ENCODE assay signal across 8 mouse cellular contexts in the genomic region with DNA sequence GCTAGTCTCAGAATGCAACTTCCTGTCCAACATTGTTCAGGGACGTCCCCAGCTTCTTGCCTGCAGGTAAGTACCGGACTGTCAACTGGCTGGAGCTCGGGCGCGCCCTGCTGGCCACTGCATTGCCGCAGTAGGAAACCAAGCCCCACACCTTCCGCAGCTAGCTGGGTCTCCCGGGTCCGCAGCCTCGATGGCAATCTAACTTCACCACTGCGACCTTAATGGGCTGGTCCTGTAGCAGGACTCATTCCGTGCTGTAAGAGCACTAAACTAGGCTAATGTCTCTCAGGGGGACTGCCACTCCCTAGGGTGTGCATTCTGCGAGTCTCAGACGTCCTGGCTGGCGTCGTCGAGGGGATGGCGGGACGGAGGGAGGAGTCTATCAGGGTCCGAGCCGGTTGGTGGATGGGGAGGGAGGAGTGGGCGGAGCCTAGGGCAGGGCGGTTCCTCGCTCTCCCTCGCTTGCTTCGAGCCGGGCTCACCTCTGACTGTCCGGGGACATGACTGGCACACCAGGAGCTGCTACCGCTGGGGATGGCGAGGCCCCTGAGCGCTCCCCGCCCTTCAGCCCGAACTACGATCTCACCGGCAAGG. TPM values are rescaled to one million over a fixed set of nuclear protein-coding genes. Genes with fewer than 3 reads are reported as not detected.
DNase-seq lines count a peak whose midpoint lies in the region; ATAC-seq and TF ChIP-seq lines count a peak whose summit lies in the region.

No protein-coding gene starts in this region.

- no peaks in the 10 kb centered on the region; the same call in 1 of the 2 replicates for H3K4me1 ChIP-seq in intestine, postnatal 0 days (replicated peaks; ENCODE audit: control insufficient read depth, insufficient read depth, low read length)
- peaks cover 34% of the 10 kb centered on the region for H3K4me1 ChIP-seq in liver, embryonic 11.5 days (replicated peaks; ENCODE audit: control insufficient read depth, insufficient read depth, low read length)
- peaks cover 19% of the 10 kb centered on the region for H3K4me1 ChIP-seq in stomach, embryonic 14.5 days (ENCODE audit: control insufficient read depth, insufficient read depth, low read length)

- H3K9me3 ChIP-seq in intestine, postnatal 0 days (ENCODE audit: control insufficient read depth) = no peaks in the 10 kb centered on the region
- no peaks in the 10 kb centered on the region for H3K9me3 ChIP-seq in liver, embryonic 11.5 days (ENCODE audit: control insufficient read depth, low read length)
- H3K9me3 ChIP-seq in stomach, embryonic 14.5 days (ENCODE audit: control insufficient read depth, low read depth, low read length) = no peaks in the 10 kb centered on the region

- intact Hi-C loops in gastrocnemius, postnatal 36 days (cut with DNase I) = loop anchor here (1.0 kb wide), 1 partner anchor 70 kb away; no protein-coding TSS in a partner anchor

- TF ChIP-seq CTCF in intestine, postnatal 0 days (IDR thresholded peaks at IDR 0.05; ENCODE audit: low read depth) = peak; percentile 99

- no peaks in the 10 kb centered on the region for H3K36me3 ChIP-seq in intestine, postnatal 0 days (ENCODE audit: control insufficient read depth, insufficient read depth)
- H3K36me3 ChIP-seq in liver, embryonic 11.5 days (ENCODE audit: control insufficient read depth, insufficient read depth, low read length) = no peaks in the 10 kb centered on the region
- no peaks in the 10 kb centered on the region for H3K36me3 ChIP-seq in stomach, embryonic 14.5 days (ENCODE audit: control insufficient read depth, insufficient read depth, low read length)

- H3K9ac ChIP-seq in intestine, postnatal 0 days (ENCODE audit: low read depth, low read length) = no peak overlapping the region
- peak overlapping the region; percentile 15 for H3K9ac ChIP-seq in liver, embryonic 11.5 days (ENCODE audit: low read depth, low read length)
- H3K9ac ChIP-seq in stomach, embryonic 14.5 days (replicated peaks; ENCODE audit: low read depth, low read length) = 0 out of 2 replicates have a peak overlapping the region, but pooled peaks have one; percentile 3

- WGBS in intestine, postnatal 0 days = under 1% methylated on average over 32 of the region's 35 CpGs
- under 1% methylated on average over 35 of the region's 35 CpGs for WGBS in liver, embryonic 11.5 days
- WGBS in stomach, embryonic 14.5 days = 1% methylated on average over 35 of the region's 35 CpGs

- peak; percentile 45 for DNase-seq in 3T3-L1 (ENCODE audit: low read depth, low spot score)
- peak; percentile 60 to 66 for DNase-seq in gastrocnemius, postnatal 36 days
- peak; percentile 86 for DNase-seq in liver, embryonic 11.5 days (ENCODE audit: low spot score)

- ATAC-seq in activated CD4-positive, CD25-positive, alpha-beta regulatory T cell, adult 4 months = peak; percentile 75
- ATAC-seq in common myeloid progenitor, adult 5-6 weeks (replicated peaks; ENCODE audit: low read depth, poor library complexity, severe bottlenecking) = peak; percentile 88
- peak; percentile 75 for ATAC-seq in intestine, postnatal 0 days
- peak; percentile 82 for ATAC-seq in liver, embryonic 11.5 days (replicated peaks; ENCODE audit: low FRiP score)
- peak; percentile 71 for ATAC-seq in monocyte, adult 5-6 weeks (replicated peaks; ENCODE audit: insufficient number of reproducible peaks, low FRiP score, low TSS enrichment, poor library complexity, severe bottlenecking)
- ATAC-seq in stomach, embryonic 14.5 days (ENCODE audit: insufficient number of reproducible peaks, insufficient read depth, low FRiP score, low read depth) = peak; percentile 74

- peak overlapping the region; percentile 58 for H3K4me2 ChIP-seq in intestine, postnatal 0 days (replicated peaks; ENCODE audit: low read depth)
- peak overlapping the region; percentile 62 for H3K4me2 ChIP-seq in liver, embryonic 11.5 days
- H3K4me2 ChIP-seq in stomach, embryonic 14.5 days (replicated peaks; ENCODE audit: low read depth, low read length) = peak overlapping the region; percentile 50

- peak overlapping the region; percentile 30 for H3K4me3 ChIP-seq in intestine, postnatal 0 days (ENCODE audit: low read depth, low read length)
- peak overlapping the region; percentile 42 for H3K4me3 ChIP-seq in liver, embryonic 11.5 days (ENCODE audit: low read depth, low read length)
- peak overlapping the region; percentile 26 for H3K4me3 ChIP-seq in stomach, embryonic 14.5 days (ENCODE audit: low read depth, low read length)

- no peak overlapping the region; the same call in 1 of the 2 replicates for H3K27ac ChIP-seq in intestine, postnatal 0 days (ENCODE audit: low read depth, low read length)
- no peak overlapping the region for H3K27ac ChIP-seq in liver, embryonic 11.5 days (ENCODE audit: low read depth, low read length)
- no peak overlapping the region for H3K27ac ChIP-seq in stomach, embryonic 14.5 days (ENCODE audit: low read length)

- 0 out of 2 replicates have a peak, but pooled peaks cover 9% of the 10 kb centered on the region for H3K27me3 ChIP-seq in intestine, postnatal 0 days (replicated peaks; ENCODE audit: control insufficient read depth, insufficient read depth, low read length)
- H3K27me3 ChIP-seq in liver, embryonic 11.5 days (replicated peaks; ENCODE audit: control insufficient read depth, insufficient read depth, low read length) = 0 out of 2 replicates have a peak, but pooled peaks cover 3% of the 10 kb centered on the region
- peaks cover 4% of the 10 kb centered on the region for H3K27me3 ChIP-seq in stomach, embryonic 14.5 days (ENCODE audit: control insufficient read depth, insufficient read depth, low read length)

RNA-seq across cellular contexts. Expression of gene Slc9a3r1, which starts 9.3 kb away (rescaled TPM):
- polyA plus RNA-seq in activated CD4-positive, CD25-positive, alpha-beta regulatory T cell, adult 4 months (2017; shearing (Covaris generic)) = 100 to 1,000 TPM; 166 to 228 TPM
- total RNA-seq in common myeloid progenitor, adult 5-6 weeks (2017) = 45.5 and 53.4 TPM in 2 replicates
- 1 to 10 TPM; 2.3 to 3.1 TPM for total RNA-seq in gastrocnemius, postnatal 36 days (2021)
- polyA plus RNA-seq in intestine, postnatal 0 days (2015; fragmentation: Nextera tagmentation; extraction: Ambion mirVana) = 679 and 754 TPM in 2 replicates
- 117 and 121 TPM in 2 replicates for polyA plus RNA-seq in liver, embryonic 11.5 days (2014; fragmentation: Nextera tagmentation; extraction: Ambion mirVana)
- total RNA-seq in monocyte, adult 5-6 weeks (2017) = 65.9 to 104 TPM (median 70.4 TPM) in 3 replicates
- polyA plus RNA-seq in stomach, embryonic 14.5 days (2014; fragmentation: Nextera tagmentation; extraction: Ambion mirVana) = 105 and 114 TPM in 2 replicates

RNA-seq across cellular contexts. Expression of gene Cd300lf, which starts 20.0 kb away (rescaled TPM):
- polyA plus RNA-seq in activated CD4-positive, CD25-positive, alpha-beta regulatory T cell, adult 4 months (2017; shearing (Covaris generic)) = 1 to 10 TPM in 1 of 2 experiments, under 1 TPM in 1; 0.37 to 1.5 TPM
- total RNA-seq in common myeloid progenitor, adult 5-6 weeks (2017) = not detected in 2 replicates
- total RNA-seq in gastrocnemius, postnatal 36 days (2021) = not detected
- 1.1 and 1.3 TPM in 2 replicates for polyA plus RNA-seq in intestine, postnatal 0 days (2015; fragmentation: Nextera tagmentation; extraction: Ambion mirVana)
- 0.63 and 0.86 TPM in 2 replicates for polyA plus RNA-seq in liver, embryonic 11.5 days (2014; fragmentation: Nextera tagmentation; extraction: Ambion mirVana)
- 20.4 to 32.5 TPM (median 25.8 TPM) in 3 replicates for total RNA-seq in monocyte, adult 5-6 weeks (2017)
- polyA plus RNA-seq in stomach, embryonic 14.5 days (2014; fragmentation: Nextera tagmentation; extraction: Ambion mirVana) = 0.33 and 0.48 TPM in 2 replicates

RNA-seq across cellular contexts. Expression of gene Tmem104, which starts 33.5 kb away (rescaled TPM):
- polyA plus RNA-seq in activated CD4-positive, CD25-positive, alpha-beta regulatory T cell, adult 4 months (2017; shearing (Covaris generic)) = 10 to 100 TPM in 1 of 2 experiments, 1 to 10 TPM in 1; 9.3 to 11.9 TPM
- total RNA-seq in common myeloid progenitor, adult 5-6 weeks (2017) = 2.2 and 3.7 TPM in 2 replicates
- total RNA-seq in gastrocnemius, postnatal 36 days (2021) = 1 to 10 TPM; 4.5 to 6.0 TPM
- 19.2 and 20.1 TPM in 2 replicates for polyA plus RNA-seq in intestine, postnatal 0 days (2015; fragmentation: Nextera tagmentation; extraction: Ambion mirVana)
- 10.8 and 13.1 TPM in 2 replicates for polyA plus RNA-seq in liver, embryonic 11.5 days (2014; fragmentation: Nextera tagmentation; extraction: Ambion mirVana)
- total RNA-seq in monocyte, adult 5-6 weeks (2017) = 12.1 to 32.4 TPM (median 17.3 TPM) in 3 replicates
- 10.5 and 13.2 TPM in 2 replicates for polyA plus RNA-seq in stomach, embryonic 14.5 days (2014; fragmentation: Nextera tagmentation; extraction: Ambion mirVana)

RNA-seq across cellular contexts. Expression of gene Nat9, which starts 33.9 kb away (rescaled TPM):
- 10 to 100 TPM; 14.0 to 14.6 TPM for polyA plus RNA-seq in activated CD4-positive, CD25-positive, alpha-beta regulatory T cell, adult 4 months (2017; shearing (Covaris generic))
- 17.2 and 19.7 TPM in 2 replicates for total RNA-seq in common myeloid progenitor, adult 5-6 weeks (2017)
- total RNA-seq in gastrocnemius, postnatal 36 days (2021) = 10 to 100 TPM; 10.6 to 12.9 TPM
- polyA plus RNA-seq in intestine, postnatal 0 days (2015; fragmentation: Nextera tagmentation; extraction: Ambion mirVana) = 35.0 and 35.7 TPM in 2 replicates
- polyA plus RNA-seq in liver, embryonic 11.5 days (2014; fragmentation: Nextera tagmentation; extraction: Ambion mirVana) = 17.0 and 20.1 TPM in 2 replicates
- total RNA-seq in monocyte, adult 5-6 weeks (2017) = 25.4 to 39.9 TPM (median 37.8 TPM) in 3 replicates
- polyA plus RNA-seq in stomach, embryonic 14.5 days (2014; fragmentation: Nextera tagmentation; extraction: Ambion mirVana) = 18.3 and 20.1 TPM in 2 replicates
